Mouse (Mus musculus) left cerebral cortex, postnatal 25 days (tissue): ENCODE measurements at regions not wholly inside any gene's neighbourhood (a gene's known extent, or its start where the extent isn't known, plus 50 kb on each side); places are given as distances from the start of the nearest gene placed in this dataset.
A peak's percentile ranks its signal among the peaks of the same experiment; 100 is the strongest.

Source experiments
- DNase-seq, 2 experiments: peaks; one replicate each; pipeline ENCODE4 v3.0.0; 2022; ENCODE audit warnings: low spot score in 2 of 2, mixed read lengths in 1 of 2
- intact Hi-C: fragments of 180-260 bp; cut with DNase I; formaldehyde crosslinking; loops from one replicate; pipeline ENCODE4 v1.15.1; 2025

DNA sequence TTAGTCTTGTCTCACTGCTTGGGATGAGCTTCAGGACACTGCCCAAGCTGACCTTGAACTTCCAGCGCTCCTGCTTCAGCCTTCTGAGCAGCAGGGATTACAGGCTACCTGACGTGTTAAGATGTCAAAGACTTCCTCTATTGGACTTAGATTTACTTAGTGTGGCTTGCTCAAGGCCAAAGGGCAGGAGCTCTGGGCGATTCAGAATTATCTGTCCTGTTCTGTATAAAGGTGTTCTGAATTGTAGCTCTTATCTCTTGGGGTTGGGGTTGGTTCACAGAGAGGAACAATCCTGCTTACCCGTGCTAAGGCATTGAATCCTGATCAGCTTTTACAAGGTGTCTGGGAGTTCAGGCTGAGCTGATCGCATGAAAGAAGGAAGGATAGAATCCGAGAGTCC, 449.3 kb upstream of the Mgmt start:
- DNase-seq = no peak
- intact Hi-C loops = no loop called here

DNA sequence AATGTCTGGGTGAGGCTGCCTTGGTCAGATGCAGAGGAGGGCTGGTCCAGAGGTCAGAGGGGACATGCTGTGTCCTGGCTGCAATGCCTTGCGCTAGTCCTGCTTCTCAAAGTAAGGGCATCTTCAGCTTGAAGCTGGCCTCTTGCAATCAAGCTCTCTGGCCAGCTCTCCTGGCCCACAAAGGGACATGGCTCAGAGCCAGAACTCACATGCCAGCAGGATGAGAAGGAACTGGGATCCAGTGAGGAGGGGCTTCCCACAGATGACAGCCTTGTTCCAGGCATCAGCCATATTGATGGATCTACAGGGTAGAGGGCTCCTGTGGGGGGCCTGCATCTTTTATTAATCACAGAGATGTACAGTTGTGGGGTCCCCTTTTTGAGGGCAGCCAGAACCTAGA, 445.1 kb upstream of the Mgmt start:
- intact Hi-C loops = no loop called here
- no peak for DNase-seq

DNA sequence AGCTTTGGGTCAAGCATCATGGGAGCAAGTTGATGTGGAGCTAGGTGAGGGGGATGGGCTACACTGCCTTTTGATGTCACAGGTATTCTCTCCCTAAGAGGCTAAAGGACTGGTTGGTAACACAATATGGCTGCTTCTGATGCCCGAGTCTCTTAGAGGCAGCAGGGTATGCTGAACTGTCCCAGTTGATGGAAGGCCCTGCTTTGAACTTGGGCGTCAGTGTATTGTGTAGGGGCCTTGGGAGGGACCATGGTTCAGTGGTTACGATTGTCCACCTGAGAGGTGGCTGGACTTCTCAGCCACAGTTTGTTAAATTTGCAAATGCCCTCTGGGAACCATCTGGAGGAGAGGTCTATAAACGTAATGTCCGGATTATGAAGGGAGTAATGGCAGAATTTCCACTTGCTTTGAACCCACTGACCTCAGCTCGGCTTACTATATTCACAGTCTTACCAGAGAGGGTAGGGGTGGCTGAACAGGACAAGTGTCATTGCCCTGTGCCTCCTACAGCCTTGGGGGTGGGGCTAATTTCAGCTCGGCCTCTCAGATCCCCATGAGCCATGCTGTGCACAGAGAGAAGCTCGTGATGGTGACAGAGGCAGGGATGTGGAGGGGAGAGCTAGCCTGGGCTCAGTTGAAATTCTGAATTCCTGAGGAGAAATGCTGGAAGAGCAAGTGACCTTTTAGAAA, 442.6 kb upstream of the Mgmt start:
- intact Hi-C loops = no loop called here
- DNase-seq = no peak

DNA sequence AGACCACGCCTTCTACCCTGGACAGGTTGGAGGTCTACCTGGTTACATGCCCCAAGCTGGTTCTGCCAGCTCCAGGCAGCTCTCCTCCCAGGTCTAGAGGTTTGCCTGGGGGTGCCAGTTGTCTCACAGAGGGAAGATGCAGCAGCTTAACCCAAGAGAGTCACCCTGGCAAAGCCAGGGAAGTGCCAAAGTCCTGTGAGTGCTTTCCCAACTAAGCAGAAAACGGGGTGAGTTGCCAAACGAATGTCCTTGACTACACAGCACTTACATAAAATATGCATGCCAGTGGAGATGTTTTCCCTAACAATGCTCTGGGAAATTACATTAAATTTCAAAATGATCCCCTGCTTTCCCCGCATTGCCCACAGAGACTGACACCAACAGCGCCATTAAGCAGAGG, 441.9 kb upstream of the Mgmt start:
- no peak for DNase-seq
- intact Hi-C loops = no loop called here

DNA sequence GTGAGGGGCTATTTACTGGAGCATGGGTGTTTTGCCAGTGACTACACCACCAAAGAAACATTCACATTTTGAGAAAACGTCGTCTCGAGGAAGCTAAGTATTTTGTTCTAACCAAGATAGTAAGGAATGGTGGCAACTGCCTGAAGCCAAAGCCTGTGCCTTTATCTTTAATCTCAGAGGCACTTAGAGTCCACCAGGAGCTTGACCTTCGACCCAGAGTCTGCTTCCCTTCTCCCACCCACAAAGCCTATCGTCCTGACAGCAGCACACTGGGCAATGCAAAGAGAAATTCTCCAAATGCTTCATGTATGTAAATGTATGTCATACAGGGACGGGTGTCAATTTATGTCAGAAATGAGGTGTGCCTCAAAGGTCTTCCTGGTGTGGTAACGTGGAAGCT, 437.2 kb upstream of the Mgmt start:
- intact Hi-C loops = no loop called here

DNA sequence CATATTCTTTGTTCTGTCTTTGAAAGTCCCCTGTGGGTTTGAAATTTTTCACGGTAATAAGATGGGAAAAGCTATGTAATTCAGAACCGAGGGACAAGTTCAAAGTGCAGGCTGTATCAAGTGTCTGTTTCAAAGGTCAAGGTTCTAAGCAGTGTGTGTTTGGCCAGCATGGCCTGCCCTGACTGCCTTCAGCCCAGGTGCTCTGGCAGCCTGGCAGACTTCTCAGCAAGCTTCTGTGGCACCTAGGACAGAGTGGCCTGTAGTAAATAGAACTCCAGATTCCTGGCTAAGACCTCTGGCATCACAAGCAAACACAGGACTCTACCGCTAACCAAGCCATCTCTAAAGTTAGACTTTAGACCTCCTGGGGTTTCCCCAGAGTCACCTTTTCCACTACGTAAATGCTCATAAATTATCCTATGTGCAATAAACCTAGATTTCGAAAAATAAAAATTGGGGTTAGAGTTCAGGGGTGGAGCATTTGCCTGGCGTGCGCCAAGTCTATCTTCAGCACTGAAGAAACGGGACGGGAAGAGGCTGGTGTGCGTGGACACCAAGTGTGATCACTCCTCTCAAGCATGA, 436.5 kb upstream of the Mgmt start:
- intact Hi-C loops = no loop called here

More for the DNA sequence above, 437.2 kb upstream of the Mgmt start:
- no peak for DNase-seq

DNA sequence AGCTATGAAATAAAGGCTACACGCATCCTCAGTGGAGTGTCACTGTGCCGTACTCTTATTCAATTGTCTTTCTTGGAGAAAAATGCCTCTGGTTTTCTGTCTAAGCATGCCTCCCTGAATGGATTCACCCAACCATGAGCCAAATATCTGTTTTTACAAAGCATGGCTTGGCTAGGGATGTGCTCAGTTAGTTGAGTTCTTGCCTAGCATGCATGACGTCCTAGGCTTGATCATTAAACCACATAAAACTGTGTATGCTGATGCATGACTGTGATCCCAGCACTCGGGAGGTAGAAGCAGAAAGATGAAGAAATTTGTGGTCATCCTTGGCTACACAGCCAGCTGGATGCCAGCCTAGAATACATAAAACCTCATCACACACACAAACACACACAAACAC, 417.3 kb upstream of the Mgmt start:
- intact Hi-C loops = no loop called here
- DNase-seq = no peak

More for the DNA sequence above, 436.5 kb upstream of the Mgmt start:
- no peak for DNase-seq

DNA sequence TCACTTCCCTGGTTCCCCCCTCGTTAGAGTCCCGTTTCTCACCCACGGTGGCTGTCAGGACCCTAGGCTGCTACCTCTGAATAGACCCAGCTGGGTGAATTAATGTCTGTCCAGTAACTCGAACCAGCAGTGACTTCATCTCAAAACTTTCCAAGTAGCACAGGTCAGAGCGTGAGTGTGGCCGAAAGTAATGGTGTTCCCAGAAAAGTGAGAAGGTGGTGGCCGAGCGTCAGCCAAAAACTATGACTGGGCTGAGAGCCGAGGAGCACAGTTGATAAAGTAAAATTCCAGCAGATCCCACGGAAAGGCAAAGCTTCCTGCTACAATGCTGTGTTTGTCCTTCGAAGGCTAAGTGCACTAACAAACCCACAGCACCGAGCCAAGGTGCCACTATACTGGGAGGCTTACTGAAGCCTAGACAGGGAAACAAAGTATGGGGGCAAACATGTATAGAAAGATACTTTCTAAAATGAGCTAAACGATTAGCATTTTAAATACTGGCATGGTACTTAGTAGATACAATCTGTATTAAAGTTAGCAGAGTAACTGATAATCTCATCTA, 413.7 kb upstream of the Mgmt start:
- no peak for DNase-seq
- intact Hi-C loops = loop anchor here (10.0 kb wide), 3 partner anchors 416 to 764 kb away; no protein-coding TSS in a partner anchor

DNA sequence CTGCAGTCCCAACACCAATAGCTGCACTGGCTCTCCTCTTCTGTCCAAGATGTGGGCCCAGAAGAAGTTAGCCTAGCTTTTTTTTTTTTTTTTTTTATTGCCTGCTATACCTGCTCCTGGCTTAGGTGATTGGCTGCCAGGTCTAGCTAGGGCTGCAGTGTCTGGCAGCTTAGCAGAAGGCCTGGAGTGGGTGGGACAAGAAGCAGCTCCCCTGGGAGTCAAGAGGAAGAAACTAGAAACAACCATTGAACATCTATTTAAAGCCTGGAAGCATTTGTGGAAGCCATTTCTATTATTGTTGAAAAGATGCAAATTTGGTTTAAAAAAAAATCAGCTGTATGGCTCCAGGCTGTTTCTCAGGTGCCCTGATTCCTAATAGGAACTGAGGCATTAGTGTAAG, 411.2 kb upstream of the Mgmt start:
- intact Hi-C loops = loop anchor here (10.0 kb wide), 3 partner anchors 418 to 762 kb away; no protein-coding TSS in a partner anchor
- DNase-seq = no peak

DNA sequence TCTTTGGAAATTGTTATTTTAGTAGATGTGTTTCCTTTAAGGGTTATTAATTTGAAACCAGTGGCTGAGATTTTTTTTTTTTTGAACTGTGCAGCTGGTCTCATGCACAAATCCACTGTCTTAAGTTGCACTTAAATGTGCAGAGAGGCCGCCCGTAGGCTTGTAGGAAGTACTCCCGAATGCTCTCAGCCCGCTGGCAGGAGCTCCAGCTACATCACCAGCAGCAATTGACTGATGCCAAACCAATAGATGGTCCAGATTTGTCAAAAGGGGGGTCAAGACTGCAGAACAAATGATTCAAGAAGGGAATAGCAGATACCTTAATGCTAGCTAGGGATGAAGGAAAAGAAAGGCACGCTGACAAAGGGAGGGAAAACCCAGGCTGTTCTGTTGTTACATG, 406.9 kb upstream of the Mgmt start:
- no peak for DNase-seq
- intact Hi-C loops = loop anchor here (5.0 to 10.0 kb wide), 5 partner anchors 423 to 980 kb away; no protein-coding TSS in a partner anchor

DNA sequence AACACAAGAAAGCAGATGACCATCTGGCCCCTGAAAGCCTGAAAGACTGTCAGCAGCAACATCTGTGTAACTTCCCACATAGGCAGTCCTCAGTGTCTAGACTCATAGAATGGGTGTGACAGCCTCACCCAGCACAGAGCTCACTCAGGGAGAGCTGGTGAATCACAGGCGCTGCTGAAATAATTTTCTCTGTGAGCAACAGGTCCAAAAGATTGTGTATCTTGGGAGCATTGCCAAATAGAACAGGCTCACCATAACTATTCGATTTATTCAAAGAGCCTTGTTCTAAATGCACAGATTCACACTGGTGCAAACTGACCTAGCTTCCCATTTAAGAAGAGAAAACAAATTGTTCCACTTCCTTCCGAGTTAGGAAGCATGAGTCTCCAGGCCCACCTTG, 399.6 kb upstream of the Mgmt start:
- intact Hi-C loops = loop anchor here (5.0 to 10.0 kb wide), 2 partner anchors 272 to 330 kb away; no protein-coding TSS in a partner anchor
- peak in 1 of 2 experiments; percentile 26 for DNase-seq

DNA sequence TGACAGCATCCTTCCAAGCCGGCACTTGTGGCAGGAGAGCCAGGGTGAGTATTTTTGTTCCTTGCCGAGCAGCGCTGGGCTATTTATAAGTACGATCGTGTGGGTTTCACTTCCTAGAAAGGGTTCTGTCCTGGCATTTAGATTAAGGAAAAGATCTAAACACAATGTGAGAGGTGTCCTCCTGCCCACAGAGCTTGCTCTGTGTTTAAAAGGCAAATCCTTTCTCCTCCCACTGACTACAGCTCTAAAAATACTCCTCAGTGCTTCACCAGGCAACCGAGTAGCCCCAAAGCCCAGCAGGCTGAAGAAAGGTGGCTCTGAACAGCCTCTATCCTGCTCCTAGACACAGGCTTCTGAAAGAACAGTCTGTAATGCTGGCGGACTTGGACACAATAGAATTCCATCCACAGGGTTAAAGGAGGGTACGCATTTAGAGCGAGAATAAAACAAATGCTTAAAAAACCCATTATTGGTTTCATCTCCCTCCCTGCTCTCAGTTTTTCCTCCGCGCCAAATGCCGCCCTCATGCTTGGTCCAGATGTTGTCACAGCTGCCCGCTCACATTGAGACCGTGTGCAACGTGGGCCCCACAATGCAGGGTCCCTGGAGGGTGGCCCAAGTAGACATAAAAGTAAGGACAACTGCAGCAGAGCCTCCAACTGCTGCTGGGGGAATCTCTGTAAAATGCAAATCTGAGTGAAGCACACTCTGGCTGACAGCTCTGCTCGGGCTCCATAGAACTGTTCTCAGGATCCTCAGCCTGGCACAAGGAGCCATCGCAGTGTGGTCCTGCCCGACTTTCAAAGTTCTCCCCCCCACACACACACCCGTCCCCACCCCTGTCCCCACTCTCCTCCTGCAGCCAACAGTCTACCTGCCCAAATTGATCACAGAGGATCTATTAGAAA, 397.8 kb upstream of the Mgmt start:
- intact Hi-C loops = loop anchor here (10.0 kb wide), 1 partner anchor 328 kb away; no protein-coding TSS in a partner anchor
- peak; percentile 24 to 78 for DNase-seq

DNA sequence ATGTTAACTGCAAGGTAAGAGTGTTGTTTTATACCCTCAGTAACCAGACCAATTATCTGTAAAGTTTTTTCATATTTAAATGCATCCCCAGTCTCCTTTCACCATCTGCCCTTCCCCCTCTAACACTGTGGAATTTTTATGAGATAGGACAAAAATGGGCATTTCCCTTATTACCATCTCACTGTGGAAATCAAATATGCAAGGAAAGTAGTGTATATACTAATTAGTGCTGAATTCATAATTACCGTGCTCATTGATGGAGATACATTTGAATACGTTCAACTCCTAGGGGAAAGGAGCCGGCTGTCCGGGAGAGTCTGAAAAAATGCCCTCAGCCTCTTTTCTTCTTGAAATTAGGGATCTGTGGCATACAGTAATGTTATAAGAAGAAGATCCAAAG, 394.4 kb upstream of the Mgmt start:
- intact Hi-C loops = no loop called here
- no peak for DNase-seq

DNA sequence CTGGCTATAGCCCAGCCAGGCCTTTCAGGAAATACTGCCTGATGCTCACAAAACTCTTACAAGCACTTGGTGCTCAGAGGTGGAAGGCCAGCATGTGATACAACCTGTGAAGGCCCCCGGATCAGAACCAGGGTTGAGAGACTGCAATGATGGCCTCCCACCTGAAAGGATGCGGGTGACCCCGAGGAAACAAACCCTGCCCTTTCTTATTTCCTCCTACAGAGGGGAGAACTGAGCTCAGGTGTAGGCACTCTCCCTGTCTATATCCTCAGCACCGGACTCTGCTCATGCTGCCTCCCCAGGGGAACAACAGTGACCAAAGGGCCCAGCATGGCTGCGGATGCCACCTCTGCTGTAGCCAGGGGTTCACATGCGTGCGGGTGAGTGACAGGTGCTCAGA, 393.3 kb upstream of the Mgmt start:
- intact Hi-C loops = no loop called here
- no peak for DNase-seq

DNA sequence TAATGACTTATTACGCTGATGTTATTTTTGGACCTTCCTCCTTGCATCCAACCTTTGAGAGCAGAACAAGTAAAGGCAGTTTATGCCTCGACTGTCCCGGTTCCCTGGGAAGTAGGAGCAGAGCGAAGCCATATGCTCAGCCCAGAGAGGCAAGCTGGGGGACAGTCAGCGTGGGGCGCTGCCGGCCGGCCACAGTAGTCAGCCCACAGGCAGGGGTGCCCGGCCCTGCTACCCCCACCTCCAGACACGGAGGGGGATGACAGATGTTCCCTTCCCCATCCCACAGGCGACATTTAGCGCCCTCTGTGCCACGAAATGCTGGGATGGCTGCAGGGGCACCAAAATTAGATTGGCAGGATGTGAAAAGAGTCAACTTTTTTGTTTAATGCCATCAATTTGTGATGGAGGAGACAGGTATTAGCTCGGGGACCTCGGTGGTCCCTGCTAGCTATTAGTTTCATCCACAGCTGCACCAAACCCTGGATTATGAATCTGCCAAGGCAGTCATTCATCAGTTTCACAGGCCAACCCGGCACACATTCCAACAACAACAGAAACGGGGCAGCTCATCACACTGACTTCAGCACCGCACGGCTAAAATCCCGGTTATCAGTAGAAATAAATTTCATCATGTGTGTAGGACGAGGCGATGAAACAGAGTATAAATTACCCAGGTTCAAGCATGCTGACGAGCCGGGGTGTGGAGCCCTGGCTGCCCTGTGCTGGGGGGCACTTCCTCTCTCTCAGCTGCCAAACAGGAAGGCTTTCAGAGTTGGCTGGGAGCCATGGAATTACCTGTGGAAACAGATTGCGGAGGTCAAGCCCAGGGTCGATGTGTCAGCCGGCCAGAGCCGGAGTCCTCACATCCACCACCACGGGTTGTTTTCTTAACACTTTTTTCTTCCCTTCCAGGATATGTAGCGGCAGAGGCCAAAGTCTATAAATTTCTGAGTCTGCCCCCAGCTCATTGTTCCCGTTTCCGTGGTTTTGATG, 392.3 kb upstream of the Mgmt start:
- DNase-seq = no peak
- intact Hi-C loops = no loop called here

DNA sequence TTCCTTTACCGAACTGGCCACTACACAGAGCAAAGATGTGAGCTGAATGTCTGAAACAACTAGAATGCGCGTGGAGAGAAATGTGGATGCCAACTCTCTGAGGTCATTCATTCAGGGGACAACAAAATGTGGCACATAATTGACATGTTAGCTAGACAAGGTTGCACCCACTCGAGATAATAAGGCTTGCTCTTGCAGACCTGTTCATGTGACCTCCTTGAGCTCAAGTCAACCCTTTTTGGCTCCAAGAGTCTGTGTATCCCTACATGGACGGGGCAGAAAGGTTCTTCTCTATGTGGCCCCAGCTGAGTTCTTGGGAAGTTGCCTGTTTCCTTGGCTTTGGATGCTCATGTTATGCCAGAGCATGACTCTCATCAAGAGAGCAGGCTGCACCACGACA, 383.0 kb upstream of the Mgmt start:
- intact Hi-C loops = no loop called here
- DNase-seq = no peak

DNA sequence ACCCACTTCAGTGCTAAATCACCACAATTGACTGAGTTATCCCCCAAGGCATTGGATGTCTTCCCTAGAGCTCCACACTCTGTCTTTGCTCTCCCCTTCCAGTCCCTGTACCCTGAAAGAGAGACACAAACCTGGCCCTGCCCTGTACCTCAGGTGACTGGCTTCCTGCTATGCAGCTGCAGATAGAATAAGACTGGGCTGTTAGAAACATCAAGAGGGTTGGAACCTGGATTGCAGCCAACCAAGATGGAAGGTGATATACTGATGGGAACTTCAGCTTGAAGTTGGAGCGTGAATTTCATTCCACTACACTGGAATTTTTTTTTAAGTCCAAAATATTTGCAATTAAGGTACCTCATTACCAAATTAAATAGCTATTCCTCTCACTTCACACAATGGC, 379.0 kb upstream of the Mgmt start:
- intact Hi-C loops = no loop called here
- no peak for DNase-seq

DNA sequence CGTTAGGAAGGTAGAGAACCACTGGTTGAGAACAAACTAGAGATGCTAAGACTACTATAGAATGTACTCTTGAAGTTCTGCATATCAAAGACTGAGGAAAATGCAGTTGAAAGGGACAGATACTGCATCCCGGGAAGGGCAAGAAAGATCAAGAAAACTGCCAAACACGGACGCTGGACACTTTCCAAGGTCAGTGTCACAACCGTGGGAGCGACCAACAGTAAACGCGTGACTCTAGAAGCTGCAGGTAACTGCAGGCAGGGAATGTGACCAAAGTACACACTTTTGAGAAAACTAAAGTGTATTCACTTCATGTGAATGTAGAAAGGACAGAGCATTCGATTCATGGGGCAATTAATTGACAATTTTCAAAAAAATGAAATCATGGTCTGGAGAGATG, 368.6 kb upstream of the Mgmt start:
- intact Hi-C loops = no loop called here
- no peak for DNase-seq
